Mouse (Mus musculus) limb, embryonic 11.5 days (tissue): ENCODE results near the gene Capn13. TPM values are rescaled to one million over a fixed set of nuclear protein-coding genes. Genes with fewer than 3 reads are reported as not detected.
"Not testable (repeated sequence)": the region's sequence is repeated elsewhere in the genome, so short reads cannot be mapped to it uniquely, and the experiment has no call there.

ENCODE experiments used
- ATAC-seq: fragments of 200-750 bp; cut with Nextera tagmentation; 2 replicates; pipeline ENCODE4 v1.8.0; 2017; ENCODE audit warnings: low read depth; ENCODE audit not compliant: insufficient number of reproducible peaks, low FRiP score, low TSS enrichment
- DNase-seq: peaks from one replicate; pipeline ENCODE4 v3.0.0-alpha.2; 2015; ENCODE audit warnings: low spot score
- H3K27ac ChIP-seq: fragments of 300-500 bp; sonication (generic); replicated peaks from 2 replicates; pipeline ENCODE4 v1.5.1; 2014; ENCODE audit warnings: low read depth, mild to moderate bottlenecking, low read length
- H3K27me3 ChIP-seq: fragments of 300-500 bp; sonication (generic); 2 replicates; pipeline ENCODE4 v1.6.1; 2014; ENCODE audit warnings: mild to moderate bottlenecking, low read length, mixed read lengths; ENCODE audit not compliant: control insufficient read depth, insufficient read depth
- H3K36me3 ChIP-seq: fragments of 300-500 bp; sonication (generic); 2 replicates; pipeline ENCODE4 v1.6.1; 2014; ENCODE audit warnings: mild to moderate bottlenecking, low read length, moderate library complexity, mixed read lengths; ENCODE audit not compliant: control insufficient read depth, insufficient read depth
- H3K4me1 ChIP-seq: fragments of 300-500 bp; sonication (generic); 2 replicates; pipeline ENCODE4 v1.6.1; 2014; ENCODE audit warnings: low read length, mixed read lengths; ENCODE audit not compliant: control insufficient read depth, insufficient read depth
- H3K4me2 ChIP-seq: fragments of 300-500 bp; sonication (generic); 2 replicates; pipeline ENCODE4 v1.6.1; 2014; ENCODE audit warnings: low read depth, mild to moderate bottlenecking, moderate library complexity; ENCODE audit not compliant: severe bottlenecking
- H3K4me3 ChIP-seq: fragments of 300-500 bp; sonication (generic); 2 replicates; pipeline ENCODE4 v1.5.1; 2014; ENCODE audit warnings: low read depth, low read length
- H3K9ac ChIP-seq: fragments of 300-500 bp; sonication (generic); 2 replicates; pipeline ENCODE4 v1.6.1; 2014; ENCODE audit warnings: mild to moderate bottlenecking, low read length
- H3K9me3 ChIP-seq: fragments of 300-500 bp; sonication (generic); 2 replicates; pipeline ENCODE4 v1.6.1; 2016; ENCODE audit warnings: low read length; ENCODE audit not compliant: control insufficient read depth
- WGBS: fragments of 180-500 bp; shearing (Covaris S2); extraction: QIAGEN DNeasy Blood & Tissue Kit; methylation state at CpG from one replicate; pipeline ENCODE4 v1.1.7; 2014; 5-methylcytosine and 5-hydroxymethylcytosine counted together
- polyA plus RNA-seq: library from polyadenylated mRNA; unstranded; fragments of >200 nt; fragmentation: Nextera tagmentation; extraction: Ambion mirVana; gene quantifications from 2 replicates; pipeline ENCODE4 v1.2.1, GENCODE M21; 2014

Gene Capn13
- polyA plus RNA-seq, 1 experiment from 2014 or later, result not detected

GRCm38 (mm10) chr17:73282702-73283101 is 118.0 kb downstream of the Capn13 start:
- not testable (repeated sequence) for H3K4me2 ChIP-seq, H3K36me3 ChIP-seq, H3K9me3 ChIP-seq, H3K27ac ChIP-seq, ATAC-seq, H3K4me3 ChIP-seq, DNase-seq, H3K9ac ChIP-seq, H3K4me1 ChIP-seq, H3K27me3 ChIP-seq
- WGBS, result 28% methylated on average over 6 of the region's 6 CpGs

GRCm38 (mm10) chr17:73277770-73278169 is 122.9 kb downstream of the Capn13 start:
- WGBS, result 90% methylated on average over 4 of the region's 4 CpGs
- no peak for DNase-seq
- Histone ChIP-seq H3K27ac (no peak overlapping the region), H3K4me1 (no peaks in the 10 kb centered on the region), H3K4me3 (no peak overlapping the region), H3K4me2 (no peak overlapping the region), H3K9ac (no peak overlapping the region), H3K27me3 (no peaks in the 10 kb centered on the region), H3K36me3 (no peaks in the 10 kb centered on the region), H3K9me3 (no peaks in the 10 kb centered on the region)
- no peak for ATAC-seq

DNA sequence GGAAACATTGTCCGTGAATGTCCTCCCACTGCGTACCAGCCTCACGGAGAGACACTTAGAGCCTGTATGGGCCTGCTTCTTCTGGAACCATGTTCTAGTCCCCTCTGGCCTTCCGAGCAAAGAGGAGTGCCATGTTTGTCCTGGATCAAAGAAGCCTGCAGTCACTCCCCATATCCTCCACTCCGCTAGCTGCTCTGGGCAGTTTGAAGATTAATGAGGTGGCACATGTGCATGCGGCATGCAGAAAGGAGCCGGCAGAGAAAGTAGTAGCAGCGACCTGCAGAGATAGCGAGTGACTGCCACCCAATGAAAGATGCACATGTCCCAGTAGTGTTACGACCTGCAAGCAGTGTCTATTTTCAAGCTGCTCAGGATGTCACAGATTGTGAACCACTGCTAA is 125.6 kb downstream of the Capn13 start:
- Histone ChIP-seq H3K4me3 (no peak overlapping the region), H3K36me3 (no peaks in the 10 kb centered on the region), H3K27me3 (no peaks in the 10 kb centered on the region), H3K4me1 (no peaks in the 10 kb centered on the region), H3K9me3 (no peaks in the 10 kb centered on the region), H3K4me2 (no peak overlapping the region), H3K27ac (no peak overlapping the region), H3K9ac (no peak overlapping the region)
- ATAC-seq (no peak), DNase-seq (no peak)
- 62% methylated on average over 10 of the region's 10 CpGs for WGBS

DNA sequence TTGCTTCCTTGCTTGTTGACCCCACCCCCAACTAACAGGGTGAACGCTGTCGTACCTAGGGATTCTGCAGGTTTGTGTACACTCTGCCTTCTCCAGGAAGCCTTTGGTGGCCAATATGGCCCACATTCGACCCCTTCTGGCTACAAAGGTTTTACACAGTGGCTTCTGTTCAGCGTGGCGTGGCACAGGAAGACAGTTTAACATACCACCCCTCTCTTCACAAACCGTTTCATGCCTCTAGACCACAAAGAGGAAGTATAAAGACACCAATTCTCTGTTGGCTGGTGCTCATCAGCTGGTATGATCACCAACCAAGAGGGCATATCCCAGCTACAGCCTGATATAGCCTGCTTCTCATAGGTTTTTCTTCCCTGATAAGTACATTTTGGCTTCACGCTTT is 126.9 kb downstream of the Capn13 start:
- Histone ChIP-seq H3K4me1 (no peaks in the 10 kb centered on the region), H3K9ac (no peak overlapping the region), H3K36me3 (no peaks in the 10 kb centered on the region), H3K4me2 (no peak overlapping the region), H3K9me3 (no peaks in the 10 kb centered on the region), H3K27me3 (no peaks in the 10 kb centered on the region), H3K4me3 (no peak overlapping the region), H3K27ac (no peak overlapping the region)
- ATAC-seq, result no peak
- 86% methylated on average over 7 of the region's 7 CpGs for WGBS
- no peak for DNase-seq

DNA sequence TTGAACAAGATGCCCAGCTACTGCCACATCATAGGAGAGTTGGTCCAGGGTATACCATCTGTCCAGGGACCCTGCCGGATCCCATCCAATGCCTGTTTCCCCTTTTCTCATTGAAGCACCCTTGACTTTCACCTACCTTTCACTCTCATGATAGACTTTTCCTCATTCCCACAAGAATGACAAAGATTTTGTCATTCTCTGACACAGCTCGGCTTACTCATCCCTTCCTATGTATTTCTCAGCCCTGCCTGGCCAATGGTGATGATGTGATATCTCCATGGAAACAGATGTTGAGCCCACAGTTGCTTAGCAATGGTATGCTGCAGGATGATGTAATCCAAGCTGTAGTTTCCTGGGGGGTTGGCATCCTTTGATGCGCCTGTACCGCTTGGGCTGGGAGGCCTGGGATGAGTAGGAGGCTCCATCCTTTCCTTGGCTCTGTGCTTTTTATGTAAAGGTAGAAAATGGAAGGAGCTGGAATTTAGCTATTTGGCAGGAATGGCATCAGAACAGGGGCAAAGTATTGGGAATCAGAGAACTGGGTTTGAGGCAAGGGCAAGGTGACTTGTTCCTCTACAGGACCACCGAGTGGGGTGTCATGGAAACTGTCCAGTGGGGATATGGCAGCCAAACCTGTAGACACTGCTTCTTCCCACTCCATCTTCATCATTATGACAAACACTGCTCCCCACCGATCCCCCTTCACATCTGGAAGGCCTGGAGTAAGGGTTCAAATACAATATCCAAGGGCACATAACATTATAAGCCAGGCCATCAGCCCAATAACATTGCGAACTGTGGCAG is 128.7 kb downstream of the Capn13 start:
- no peaks in the 10 kb centered on the region for H3K4me1 ChIP-seq
- DNase-seq (no peak), ATAC-seq (no peak)
- no peaks in the 10 kb centered on the region for H3K9me3 ChIP-seq
- WGBS, result 88% methylated on average over 7 of the region's 7 CpGs
- no peak overlapping the region for H3K4me3 ChIP-seq
- H3K36me3 ChIP-seq, result no peaks in the 10 kb centered on the region
- no peak overlapping the region for H3K27ac ChIP-seq
- no peak overlapping the region for H3K4me2 ChIP-seq
- H3K27me3 ChIP-seq, result no peaks in the 10 kb centered on the region
- no peak overlapping the region for H3K9ac ChIP-seq

DNA sequence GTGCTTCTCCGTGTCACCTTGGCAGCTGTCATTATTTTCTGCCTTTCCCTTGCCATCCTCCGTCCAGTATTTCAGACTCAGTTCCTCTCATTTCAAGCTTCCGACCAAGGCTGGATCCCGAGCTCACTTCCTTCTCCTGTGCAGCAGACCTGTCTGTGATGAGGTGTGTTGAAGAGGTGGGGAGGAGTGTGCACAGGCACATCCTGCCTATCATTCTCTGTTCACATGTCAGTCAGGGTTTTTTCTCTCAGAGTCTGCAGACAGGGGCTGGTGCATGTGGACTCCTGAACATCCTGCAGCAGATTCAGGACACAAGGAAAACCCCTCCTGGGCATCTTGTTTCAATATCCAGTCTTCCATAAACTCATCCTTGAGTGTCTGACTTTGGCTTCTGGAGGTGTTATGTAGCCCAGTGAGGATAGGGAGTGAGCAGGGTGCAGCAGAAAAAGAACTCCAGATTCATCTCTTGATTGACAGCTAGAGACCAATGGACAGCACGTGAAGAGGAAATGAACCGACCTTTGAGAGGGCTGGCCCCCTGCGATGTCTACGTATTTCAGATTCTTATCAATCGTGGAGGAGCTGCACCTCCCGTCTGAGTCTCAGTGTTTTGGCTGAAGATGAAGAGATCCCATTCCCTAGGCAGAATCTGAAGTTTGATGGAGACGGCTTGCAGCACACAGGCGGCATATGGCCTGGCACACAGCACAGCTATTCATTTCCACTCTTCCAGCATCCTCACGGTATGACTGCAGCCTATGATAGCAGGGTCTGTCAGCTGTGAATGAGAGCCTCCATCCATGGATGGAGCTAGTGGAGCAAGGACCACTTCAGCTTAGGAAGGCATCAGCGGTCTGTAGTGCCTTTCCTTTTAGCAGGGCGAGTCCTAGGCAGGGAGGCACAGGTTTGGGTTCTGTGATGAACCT is 129.5 kb downstream of the Capn13 start:
- WGBS, result 85% methylated on average over 15 of the region's 15 CpGs

GRCm38 (mm10) chr17:73263077-73263501 is 137.6 kb downstream of the Capn13 start:
- DNase-seq (no peak), ATAC-seq (no peak)
- no peak overlapping the region for H3K4me3 ChIP-seq
- no peaks in the 10 kb centered on the region for H3K9me3 ChIP-seq
- no peaks in the 10 kb centered on the region for H3K36me3 ChIP-seq
- H3K27ac ChIP-seq, result no peak overlapping the region
- H3K4me2 ChIP-seq, result no peak overlapping the region
- no peak overlapping the region for H3K9ac ChIP-seq
- H3K4me1 ChIP-seq, result peaks cover 8% of the 10 kb centered on the region; the same call in 1 of the 2 replicates
- H3K27me3 ChIP-seq, result no peaks in the 10 kb centered on the region
- WGBS, result 88% methylated on average over 8 of the region's 8 CpGs

More for the DNA sequence above, 129.5 kb downstream of the Capn13 start:
- no peak for ATAC-seq
- Histone ChIP-seq H3K27ac (no peak overlapping the region), H3K4me2 (no peak overlapping the region), H3K4me1 (no peaks in the 10 kb centered on the region), H3K4me3 (no peak overlapping the region), H3K9me3 (no peaks in the 10 kb centered on the region), H3K27me3 (no peaks in the 10 kb centered on the region), H3K36me3 (no peaks in the 10 kb centered on the region), H3K9ac (no peak overlapping the region)
- no peak for DNase-seq

- 86% methylated on average over 2 of the region's 2 CpGs for WGBS
- no peaks in the 10 kb centered on the region for H3K27me3 ChIP-seq
- no peak for DNase-seq
- no peaks in the 10 kb centered on the region for H3K36me3 ChIP-seq
- H3K4me1 ChIP-seq, result peaks cover 8% of the 10 kb centered on the region; the same call in 1 of the 2 replicates
- no peak overlapping the region for H3K4me2 ChIP-seq
- no peak overlapping the region for H3K27ac ChIP-seq
- no peak overlapping the region for H3K9ac ChIP-seq
- H3K9me3 ChIP-seq, result no peaks in the 10 kb centered on the region
- no peak overlapping the region for H3K4me3 ChIP-seq
- ATAC-seq, result no peak
Measured at GRCm38 (mm10) chr17:73262558-73262957, 138.1 kb downstream of the Capn13 start.
